Mouse (Mus musculus) spleen, postnatal 4 days (tissue): ENCODE measurements around the gene Tat.
"Not testable (repeated sequence)": the region's sequence is repeated elsewhere in the genome, so short reads cannot be mapped to it uniquely, and the experiment has no call there.

ENCODE experiments used
- DNase-seq, 2 experiments: peaks; one replicate each; pipeline ENCODE4 v3.0.0; 2022; ENCODE audit warnings: low spot score in 2 of 2

Gene Tat

DNA sequence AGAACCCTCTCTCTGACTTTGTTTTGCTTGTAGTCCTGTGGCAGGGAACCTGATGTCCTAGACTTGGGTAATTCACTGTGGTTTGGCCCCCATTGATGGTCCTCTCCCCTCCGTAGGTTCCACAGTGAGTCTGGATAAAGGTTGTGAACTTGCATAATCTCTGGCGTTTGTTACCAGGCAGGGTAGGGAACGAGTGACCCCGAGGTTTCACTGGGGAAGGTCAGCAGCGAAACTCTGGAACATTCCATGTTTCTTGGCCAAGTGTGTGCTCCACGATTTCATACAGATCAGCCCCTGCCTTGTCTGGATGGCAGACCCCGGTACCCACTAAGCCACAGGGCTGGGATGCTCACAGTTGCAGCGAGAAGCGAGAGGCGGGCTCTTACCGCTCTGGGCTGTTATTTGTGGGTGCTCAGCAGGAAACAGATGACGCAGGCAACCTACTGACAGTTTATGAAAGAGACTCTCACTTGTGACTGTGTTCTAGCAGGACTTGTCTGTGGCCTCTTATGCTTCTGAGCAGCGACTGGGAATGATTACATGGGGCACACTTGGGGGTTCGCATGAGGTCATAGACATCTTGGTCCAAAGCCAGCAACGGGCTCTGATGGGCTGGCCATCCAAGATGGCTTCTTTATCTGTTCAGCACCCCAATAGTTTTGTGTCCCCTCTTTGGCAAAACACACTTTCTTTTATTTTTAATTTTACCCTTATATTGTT lies 7.7 kb upstream of the Tat start:
- no peak for DNase-seq

DNA sequence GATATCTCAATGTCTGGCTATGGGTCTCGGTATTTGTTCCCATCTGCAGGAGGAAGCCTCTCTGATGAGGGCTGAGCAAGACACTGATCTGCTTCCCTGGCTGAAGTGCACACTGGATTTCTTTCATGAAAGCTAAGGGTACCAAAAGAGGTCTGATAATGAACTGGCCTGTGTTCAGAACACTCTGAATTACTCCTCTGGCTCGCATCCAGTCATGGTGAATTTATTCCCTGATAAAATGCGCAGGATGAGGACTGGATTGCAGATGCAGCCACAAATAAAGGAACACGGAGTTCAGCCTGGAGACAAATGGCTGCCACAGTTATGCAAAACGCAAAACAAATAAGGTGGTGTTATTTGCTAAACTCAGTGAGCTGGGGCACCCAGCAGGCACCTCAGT lies 6.3 kb upstream of the Tat start:
- DNase-seq: no peak

DNA sequence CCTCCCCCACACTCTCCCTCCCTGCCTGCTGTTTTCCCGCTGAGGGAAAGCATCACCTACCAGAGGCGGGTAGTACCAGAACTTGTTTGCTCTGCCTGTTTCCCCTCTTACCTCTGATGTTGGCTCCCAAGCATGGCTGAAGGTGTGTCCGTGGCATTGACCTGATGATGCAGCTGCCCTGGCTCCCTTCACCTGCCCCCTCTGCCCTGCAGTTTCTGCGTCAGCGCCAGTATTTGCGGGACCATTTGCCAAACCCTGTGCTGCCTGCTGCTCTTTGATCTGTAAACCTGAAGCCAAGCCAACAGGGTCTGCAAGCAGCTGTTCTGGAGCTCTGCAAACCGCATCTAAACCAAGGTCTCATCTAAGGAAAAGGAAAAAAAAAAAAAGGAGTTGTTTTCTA lies 3.9 kb upstream of the Tat start:
- no peak for DNase-seq

GRCm38 (mm10) chr8:109987776-109988175 lies 2.5 kb upstream of the Tat start:
- DNase-seq: no peak

DNA sequence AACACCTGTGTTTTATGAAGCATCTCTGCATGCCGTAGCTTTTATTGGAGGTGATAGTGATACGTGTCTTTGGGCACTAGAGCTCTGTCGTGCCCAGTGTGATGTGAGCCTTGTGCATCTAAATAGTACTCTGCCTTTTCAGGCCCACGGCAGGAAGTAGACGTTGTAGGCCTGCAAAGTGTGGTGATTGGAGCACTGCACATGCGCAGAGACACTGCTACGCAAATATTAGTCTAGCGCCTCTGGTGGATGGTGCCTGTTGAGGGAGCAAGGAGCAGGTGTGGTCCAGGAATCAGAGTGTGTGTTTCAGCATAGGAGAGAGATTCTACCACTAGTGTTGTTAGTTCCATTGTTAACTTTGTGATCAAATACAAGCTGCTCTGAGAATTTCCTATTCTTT lies 1.1 kb upstream of the Tat start:
- no peak for DNase-seq

DNA sequence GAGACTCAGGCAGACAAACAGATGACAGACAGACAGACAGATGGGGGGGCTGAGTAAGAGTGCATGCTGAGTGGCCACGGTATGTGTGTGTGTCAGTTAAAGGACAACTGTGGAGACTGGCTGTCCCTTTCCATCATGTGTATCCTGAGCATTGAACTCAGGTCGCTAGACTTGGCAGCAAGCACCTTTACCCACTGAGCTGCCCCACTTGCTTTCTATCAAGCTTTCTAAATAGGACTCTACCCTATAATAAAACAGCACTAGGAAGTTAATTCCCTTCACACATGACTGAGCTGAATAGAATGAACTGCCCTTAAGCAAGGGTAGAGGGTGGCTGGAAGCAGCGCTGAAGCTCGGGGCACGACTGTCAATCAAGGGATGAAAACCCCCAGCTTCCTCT lies 1.9 kb downstream of the Tat start:
- DNase-seq: no peak

DNA sequence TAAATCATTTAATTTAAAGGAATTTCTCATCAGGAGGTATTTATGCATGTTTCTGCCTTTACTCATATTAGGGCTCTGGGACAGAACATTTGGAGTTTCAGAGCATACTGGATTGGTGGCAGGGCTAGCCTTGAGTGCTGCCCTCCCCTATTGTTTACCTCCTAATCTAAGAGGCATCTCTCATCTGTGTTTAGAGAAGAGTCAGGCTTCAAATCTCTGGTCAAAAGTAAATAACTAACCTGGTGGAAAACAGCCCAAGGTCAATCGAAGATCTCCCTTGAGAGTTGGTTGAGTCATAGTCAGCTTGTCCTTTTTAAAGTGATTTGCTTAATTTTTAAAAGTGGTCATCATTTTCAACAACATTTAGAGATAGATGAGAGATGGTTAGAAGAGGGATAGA lies 2.7 kb downstream of the Tat start:
- DNase-seq: no peak

DNA sequence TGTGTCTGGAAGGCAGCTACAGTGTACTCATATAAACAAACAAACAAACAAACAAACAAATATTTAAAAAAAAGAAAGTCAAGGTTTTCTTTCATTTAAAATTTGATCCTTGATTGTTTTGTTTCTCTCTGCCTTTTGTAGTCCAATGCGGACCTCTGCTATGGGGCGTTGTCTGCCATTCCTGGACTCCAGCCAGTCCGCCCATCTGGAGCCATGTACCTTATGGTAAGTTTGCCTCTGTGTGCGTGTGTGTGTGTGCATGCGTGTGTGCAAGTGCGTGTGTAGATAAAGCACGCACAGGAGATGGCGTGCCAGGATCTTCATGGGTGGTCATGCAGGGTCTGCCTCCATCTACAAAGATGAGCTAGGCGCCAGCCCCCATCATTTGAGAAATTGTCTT lies 7.1 kb downstream of the Tat start:
- no peak for DNase-seq

GRCm38 (mm10) chr8:109998066-109998465 lies 7.8 kb downstream of the Tat start:
- no peak for DNase-seq

DNA sequence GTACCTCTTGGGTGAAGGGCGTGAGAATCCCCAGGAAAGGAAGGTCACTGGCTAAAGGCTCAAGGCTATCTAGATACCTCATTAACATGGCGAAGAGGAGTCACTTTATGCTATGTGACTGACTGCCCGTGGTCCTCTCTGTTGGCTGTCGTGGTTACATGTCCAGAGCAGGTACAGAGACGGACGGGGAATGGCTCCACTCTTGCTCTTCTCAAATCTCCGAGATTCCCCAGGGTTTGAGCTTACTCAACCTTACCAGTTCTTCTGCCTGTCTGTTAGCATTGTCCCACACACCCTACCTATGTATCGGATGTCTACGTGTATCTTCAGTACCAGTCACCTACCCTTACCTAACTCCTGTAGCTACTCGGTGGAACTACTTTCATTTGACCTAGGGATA lies 9.7 kb downstream of the Tat start:
- no peak for DNase-seq

GRCm38 (mm10) chr8:110002953-110003352 lies 12.7 kb downstream of the Tat start:
- DNase-seq: peak; percentile 30 to 69

DNA sequence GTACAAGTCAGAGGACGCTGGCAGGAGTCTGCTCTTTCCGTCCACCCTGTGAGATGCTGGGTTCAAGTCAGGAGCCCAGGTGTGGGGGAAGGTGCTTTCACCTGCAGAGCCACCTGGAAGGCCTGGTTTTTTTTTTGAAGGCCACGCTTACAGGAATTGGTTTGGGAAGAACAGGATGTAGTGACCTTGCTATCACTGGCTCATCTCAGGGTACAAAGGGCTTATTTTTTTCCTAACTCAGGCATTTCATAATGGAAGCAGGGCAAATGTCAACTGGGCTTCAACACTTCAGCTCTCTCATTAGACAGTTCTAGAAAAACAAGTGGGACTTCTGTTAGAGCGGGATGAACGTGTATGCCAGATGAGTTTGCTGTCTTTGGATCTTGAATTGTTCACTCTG lies 14.1 kb downstream of the Tat start:
- no peak for DNase-seq

- no peak for DNase-seq
Measured at GRCm38 (mm10) chr8:110006312-110007023, 16.2 kb downstream of the Tat start.

- no peak for DNase-seq
Measured at GRCm38 (mm10) chr8:110008228-110008994, 18.2 kb downstream of the Tat start.

- DNase-seq: no peak
Measured at GRCm38 (mm10) chr8:110008995-110009446, 18.8 kb downstream of the Tat start.

DNA sequence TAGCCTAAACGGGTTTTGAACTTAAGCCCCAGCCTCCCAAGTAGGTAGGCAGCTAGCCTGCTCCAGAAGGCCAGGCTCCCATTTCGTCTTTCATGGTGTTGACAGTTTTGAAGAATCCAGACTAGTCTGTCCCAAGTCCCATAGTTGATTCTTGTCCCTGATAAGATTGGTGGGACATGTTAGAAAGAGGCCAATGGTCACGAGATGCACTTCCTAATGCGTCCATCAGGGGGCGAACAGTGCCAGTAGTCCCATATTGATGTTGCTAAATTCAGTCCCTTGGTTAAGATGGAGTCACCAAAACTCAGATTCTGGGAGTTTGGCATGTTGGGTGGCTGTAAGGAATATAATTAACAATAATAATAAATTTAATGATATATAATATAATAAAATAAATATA lies 20.6 kb downstream of the Tat start:
- DNase-seq: peak in 1 of 2 experiments; percentile 18

GRCm38 (mm10) chr8:110022081-110022480 lies 31.8 kb downstream of the Tat start:
- no peak for DNase-seq

DNA sequence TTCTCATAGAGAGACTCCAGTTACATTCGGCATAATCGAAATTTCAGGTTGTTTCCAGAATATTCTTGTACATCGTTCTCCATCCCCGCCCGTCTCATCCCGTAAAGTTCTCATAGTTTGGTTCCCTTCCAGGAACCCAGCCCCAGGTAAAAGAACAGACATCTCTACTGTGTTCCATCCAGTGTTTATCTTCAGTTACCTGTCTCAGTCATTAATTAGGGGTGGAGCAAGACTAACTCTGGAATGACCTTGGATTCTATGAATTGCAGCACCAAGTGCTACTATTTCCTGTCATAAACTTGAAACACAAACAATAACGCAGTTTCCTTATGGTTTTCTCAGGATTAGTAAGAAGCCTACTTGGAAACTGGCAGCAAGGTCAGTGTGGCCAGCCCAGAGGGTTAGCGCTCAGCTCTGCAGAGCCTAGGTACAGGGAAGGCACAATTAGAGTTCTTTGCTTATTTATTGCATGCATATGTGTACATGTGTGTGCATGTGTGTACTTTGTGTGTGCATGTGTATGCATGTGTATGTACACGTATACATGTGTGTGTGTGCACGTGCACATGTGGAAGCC lies 32.6 kb downstream of the Tat start:
- DNase-seq: no peak

- DNase-seq: not testable (repeated sequence)
Measured at GRCm38 (mm10) chr8:110033771-110034170, 43.5 kb downstream of the Tat start.

DNA sequence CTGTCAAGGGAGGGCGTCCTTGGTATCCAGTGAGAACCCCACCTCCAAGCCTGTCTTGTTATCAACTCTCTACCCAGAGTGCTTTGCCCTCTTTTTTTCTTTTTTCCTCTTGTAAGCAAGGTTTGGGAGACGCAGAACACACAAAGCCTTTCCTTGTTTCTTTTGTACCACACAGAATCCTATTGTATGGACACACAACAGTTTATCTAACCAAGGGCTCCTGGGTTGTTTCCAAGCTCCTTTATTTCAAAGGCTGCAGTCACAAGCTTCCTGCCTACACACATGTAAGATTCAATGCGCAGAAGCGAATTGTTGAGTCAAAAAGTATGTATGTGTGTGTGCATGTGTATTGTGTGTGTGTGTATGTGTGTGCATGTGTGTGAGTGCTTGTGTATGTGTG lies 44.1 kb downstream of the Tat start:
- DNase-seq: no peak

- DNase-seq: no peak
Measured at GRCm38 (mm10) chr8:110036156-110036555, 45.9 kb downstream of the Tat start.

- DNase-seq: no peak
Measured at GRCm38 (mm10) chr8:110039216-110039615, 49.0 kb downstream of the Tat start.
